Mouse (Mus musculus) limb, embryonic 12.5 days (tissue): ENCODE measurements around the gene Rnf41. TPM values are rescaled to one million over a fixed set of nuclear protein-coding genes. Genes with fewer than 3 reads are reported as not detected.
A peak's percentile ranks its signal among the peaks of the same experiment; 100 is the strongest.

Experiments used
- ATAC-seq: fragments of 200-750 bp; cut with Nextera tagmentation; 2 replicates; pipeline ENCODE4 v1.8.0; 2017; ENCODE audit warnings: low read depth, moderate TSS enrichment; ENCODE audit not compliant: insufficient number of reproducible peaks, insufficient read depth, low FRiP score, low TSS enrichment
- H3K27ac ChIP-seq: fragments of 300-500 bp; sonication (generic); 2 replicates; pipeline ENCODE4 v1.5.1; 2016; ENCODE audit warnings: mild to moderate bottlenecking, moderate library complexity
- H3K27me3 ChIP-seq: fragments of 300-500 bp; sonication (generic); 2 replicates; pipeline ENCODE4 v1.6.1; 2016; ENCODE audit warnings: mild to moderate bottlenecking, moderate library complexity
- H3K36me3 ChIP-seq: fragments of 300-500 bp; sonication (generic); 2 replicates; pipeline ENCODE4 v1.6.1; 2016; ENCODE audit warnings: mild to moderate bottlenecking, moderate library complexity
- H3K4me1 ChIP-seq: fragments of 300-500 bp; sonication (generic); replicated peaks from 2 replicates; pipeline ENCODE4 v1.6.1; 2016
- H3K4me2 ChIP-seq: fragments of 300-500 bp; sonication (generic); 2 replicates; pipeline ENCODE4 v1.6.1; 2016; ENCODE audit warnings: mild to moderate bottlenecking, moderate library complexity
- H3K4me3 ChIP-seq: fragments of 300-500 bp; sonication (generic); replicated peaks from 2 replicates; pipeline ENCODE4 v1.5.1; 2016; ENCODE audit warnings: mild to moderate bottlenecking
- H3K9ac ChIP-seq: fragments of 300-500 bp; sonication (generic); replicated peaks from 2 replicates; pipeline ENCODE4 v1.6.1; 2016; ENCODE audit warnings: mild to moderate bottlenecking, moderate library complexity
- H3K9me3 ChIP-seq: fragments of 300-500 bp; sonication (generic); 2 replicates; pipeline ENCODE4 v1.6.1; 2016; ENCODE audit warnings: mild to moderate bottlenecking, moderate library complexity
- WGBS: fragments of 180-500 bp; shearing (Covaris S2); methylation state at CpG from one replicate; pipeline ENCODE4 v1.1.7; 2016; 5-methylcytosine and 5-hydroxymethylcytosine counted together
- polyA plus RNA-seq: library from polyadenylated mRNA; unstranded; fragments of >200 nt; fragmentation: Nextera tagmentation; extraction: Ambion mirVana; gene quantifications from 2 replicates; pipeline ENCODE4 v1.2.1, GENCODE M21; 2016

Rnf41 gene
- polyA plus RNA-seq, 1 experiment from 2014 or later = 42.5 TPM

GRCm38 (mm10) chr10:128385902-128386301 lies 25.6 kb upstream of the Rnf41 start:
- 0 out of 2 replicates have a peak, but pooled peaks have one; percentile 53 for ATAC-seq
- no peaks in the 10 kb centered on the region for H3K27me3 ChIP-seq
- H3K4me2 ChIP-seq = no peak overlapping the region
- H3K4me3 ChIP-seq = no peak overlapping the region
- H3K9ac ChIP-seq = no peak overlapping the region
- H3K27ac ChIP-seq = no peak overlapping the region
- 89% methylated on average over 7 of the region's 7 CpGs for WGBS
- no peaks in the 10 kb centered on the region for H3K9me3 ChIP-seq
- no peaks in the 10 kb centered on the region for H3K4me1 ChIP-seq
- peaks cover 99% of the 10 kb centered on the region for H3K36me3 ChIP-seq

- Histone ChIP-seq H3K27me3 (no peaks in the 10 kb centered on the region), H3K9me3 (no peaks in the 10 kb centered on the region), H3K4me2 (no peak overlapping the region), H3K36me3 (peaks cover 100% of the 10 kb centered on the region), H3K4me3 (no peak overlapping the region), H3K9ac (no peak overlapping the region), H3K27ac (no peak overlapping the region), H3K4me1 (no peaks in the 10 kb centered on the region)
- 94% methylated on average over 14 of the region's 14 CpGs for WGBS
- ATAC-seq = no peak
Measured at GRCm38 (mm10) chr10:128388941-128389340, 22.5 kb upstream of the Rnf41 start.

GRCm38 (mm10) chr10:128389570-128389969 lies 21.9 kb upstream of the Rnf41 start:
- no peak overlapping the region for H3K9ac ChIP-seq
- 84% methylated on average over 6 of the region's 6 CpGs for WGBS
- H3K4me2 ChIP-seq = no peak overlapping the region
- H3K9me3 ChIP-seq = no peaks in the 10 kb centered on the region
- H3K36me3 ChIP-seq = peaks cover 100% of the 10 kb centered on the region
- H3K27ac ChIP-seq = no peak overlapping the region
- no peaks in the 10 kb centered on the region for H3K27me3 ChIP-seq
- H3K4me3 ChIP-seq = no peak overlapping the region
- ATAC-seq = no peak
- H3K4me1 ChIP-seq = no peaks in the 10 kb centered on the region

- no peak for ATAC-seq
- 92% methylated on average over 12 of the region's 12 CpGs for whole genome bisulfite sequencing
Measured at GRCm38 (mm10) chr10:128390366-128390765, 21.1 kb upstream of the Rnf41 start.

DNA sequence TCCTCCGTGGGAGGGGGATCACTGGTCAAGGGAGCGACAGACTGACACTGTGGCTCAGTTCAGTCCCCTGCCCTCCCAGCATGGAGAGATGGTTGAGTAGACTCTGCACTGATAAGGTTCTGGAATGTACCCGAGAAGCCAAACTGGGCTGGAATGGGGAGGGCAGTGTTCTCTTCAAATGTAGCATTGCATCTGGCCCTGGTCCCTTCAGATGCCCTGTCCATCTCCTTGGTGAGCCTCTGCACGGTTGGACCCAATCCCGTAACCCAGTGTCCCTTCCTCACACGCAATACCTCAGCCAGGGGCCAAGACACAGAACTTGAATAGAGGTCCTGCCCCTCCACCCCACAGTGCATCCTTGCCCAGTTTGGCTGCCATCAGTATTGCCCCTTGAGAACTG lies 19.6 kb upstream of the Rnf41 start:
- H3K4me3 ChIP-seq = no peak overlapping the region
- peaks cover 100% of the 10 kb centered on the region for H3K36me3 ChIP-seq
- 83% methylated on average over 6 of the region's 6 CpGs for WGBS
- no peak overlapping the region for H3K9ac ChIP-seq
- H3K4me2 ChIP-seq = no peak overlapping the region
- no peaks in the 10 kb centered on the region for H3K9me3 ChIP-seq
- no peak overlapping the region for H3K27ac ChIP-seq
- no peaks in the 10 kb centered on the region for H3K27me3 ChIP-seq
- H3K4me1 ChIP-seq = no peaks in the 10 kb centered on the region
- ATAC-seq = no peak

More at GRCm38 (mm10) chr10:128390366-128390765, 21.1 kb upstream of the Rnf41 start:
- no peaks in the 10 kb centered on the region for H3K4me1 ChIP-seq
- peaks cover 100% of the 10 kb centered on the region for H3K36me3 ChIP-seq
- H3K4me3 ChIP-seq = no peak overlapping the region
- no peak overlapping the region for H3K4me2 ChIP-seq
- H3K9ac ChIP-seq = no peak overlapping the region; the same call in 1 of the 2 replicates
- H3K9me3 ChIP-seq = no peaks in the 10 kb centered on the region
- H3K27ac ChIP-seq = no peak overlapping the region
- no peaks in the 10 kb centered on the region for H3K27me3 ChIP-seq

- H3K9me3 ChIP-seq = no peaks in the 10 kb centered on the region
- H3K4me3 ChIP-seq = no peak overlapping the region
- no peak overlapping the region for H3K9ac ChIP-seq
- ATAC-seq = no peak
- WGBS = 62% methylated on average over 11 of the region's 11 CpGs
- no peaks in the 10 kb centered on the region for H3K27me3 ChIP-seq
- no peak overlapping the region for H3K4me2 ChIP-seq
- H3K36me3 ChIP-seq = peaks cover 71% of the 10 kb centered on the region
- H3K4me1 ChIP-seq = peaks cover 15% of the 10 kb centered on the region
- H3K27ac ChIP-seq = no peak overlapping the region
Measured at GRCm38 (mm10) chr10:128396017-128396673, 15.3 kb upstream of the Rnf41 start.

GRCm38 (mm10) chr10:128396716-128397264 lies 14.7 kb upstream of the Rnf41 start:
- Histone ChIP-seq H3K27ac (no peak overlapping the region), H3K9ac (no peak overlapping the region; the same call in 1 of the 2 replicates), H3K9me3 (no peaks in the 10 kb centered on the region), H3K4me2 (no peak overlapping the region), H3K4me3 (no peak overlapping the region), H3K27me3 (no peaks in the 10 kb centered on the region), H3K4me1 (peaks cover 16% of the 10 kb centered on the region), H3K36me3 (peaks cover 64% of the 10 kb centered on the region)
- WGBS = 73% methylated on average over 10 of the region's 10 CpGs
- no peak for ATAC-seq

DNA sequence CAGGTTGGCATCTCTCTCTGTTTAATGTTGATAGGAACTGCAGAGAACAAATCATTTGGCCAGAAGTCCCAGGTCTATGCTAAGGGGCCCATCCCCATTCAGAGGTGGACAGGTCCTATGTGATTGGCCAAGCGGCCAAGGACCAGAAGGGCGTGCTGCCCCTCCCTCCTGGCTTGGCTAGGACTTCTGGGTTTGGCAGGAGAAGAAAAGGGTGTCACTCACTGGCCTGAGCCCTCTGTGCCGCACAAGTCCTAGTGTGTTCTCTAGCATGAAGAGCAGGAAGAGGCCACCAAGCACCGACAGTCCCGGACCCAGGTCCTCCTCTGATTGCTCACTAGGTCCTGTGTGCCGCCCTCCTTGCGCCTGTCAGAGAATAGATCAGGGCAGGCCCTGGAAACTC lies 14.0 kb upstream of the Rnf41 start:
- no peak for ATAC-seq
- Histone ChIP-seq H3K9me3 (no peaks in the 10 kb centered on the region), H3K27me3 (no peaks in the 10 kb centered on the region), H3K4me3 (no peak overlapping the region), H3K36me3 (peaks cover 58% of the 10 kb centered on the region), H3K27ac (no peak overlapping the region), H3K4me2 (no peak overlapping the region), H3K9ac (0 out of 2 replicates have a peak overlapping the region, but pooled peaks have one; percentile 18), H3K4me1 (peaks cover 16% of the 10 kb centered on the region)
- WGBS = 71% methylated on average over 7 of the region's 7 CpGs

- WGBS = 23% methylated on average over 5 of the region's 5 CpGs
Measured at GRCm38 (mm10) chr10:128400338-128400737, 11.1 kb upstream of the Rnf41 start.

DNA sequence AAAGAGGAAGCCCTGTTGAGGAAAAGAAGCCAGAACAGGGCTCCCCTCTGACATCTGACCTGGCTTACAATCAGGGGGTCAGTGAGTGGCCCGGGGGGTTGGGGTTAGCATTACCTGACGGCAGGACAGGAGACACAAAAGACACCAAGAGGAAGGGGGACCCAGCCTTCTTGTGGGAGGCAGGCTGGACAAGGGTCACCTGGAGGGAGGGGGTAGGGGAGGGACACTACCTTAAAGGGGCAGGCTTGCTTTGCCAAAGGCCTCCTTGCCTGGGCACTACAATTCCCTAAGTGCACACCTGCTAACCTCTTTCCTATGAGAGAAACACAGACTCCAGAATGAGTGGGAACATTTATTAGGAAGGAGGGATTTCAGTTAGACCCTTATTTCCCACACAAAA lies 10.4 kb upstream of the Rnf41 start, which contains the start of gene Slc39a5:
TSS of gene Slc39a5 (minus strand) at position 174 of the 400 bp plus-strand sequence.
- Histone ChIP-seq H3K36me3 (peaks cover 32% of the 10 kb centered on the region), H3K27ac (no peak within 1 kb of the TSS), H3K4me1 (peaks cover 16% of the 10 kb centered on the region), H3K4me2 (peak within 1 kb of the TSS; percentile 2; the same call in 1 of the 2 replicates), H3K9me3 (no peaks in the 10 kb centered on the region), H3K27me3 (no peaks in the 10 kb centered on the region), H3K9ac (peak within 1 kb of the TSS; percentile 18; the same call in 1 of the 2 replicates), H3K4me3 (no peak within 1 kb of the TSS)
- no peak for ATAC-seq
- 25% methylated on average over 2 of the region's 2 CpGs for WGBS

More at GRCm38 (mm10) chr10:128400338-128400737, 11.1 kb upstream of the Rnf41 start:
- H3K27ac ChIP-seq = no peak overlapping the region
- no peak overlapping the region for H3K9ac ChIP-seq
- ATAC-seq = no peak
- peaks cover 16% of the 10 kb centered on the region for H3K4me1 ChIP-seq
- no peaks in the 10 kb centered on the region for H3K9me3 ChIP-seq
- peaks cover 33% of the 10 kb centered on the region for H3K36me3 ChIP-seq
- H3K4me2 ChIP-seq = peak overlapping the region; percentile 2; the same call in 1 of the 2 replicates
- H3K4me3 ChIP-seq = no peak overlapping the region
- H3K27me3 ChIP-seq = no peaks in the 10 kb centered on the region

GRCm38 (mm10) chr10:128401638-128402037 lies 9.8 kb upstream of the Rnf41 start:
- Histone ChIP-seq H3K27ac (no peak overlapping the region), H3K4me3 (no peak overlapping the region), H3K9me3 (no peaks in the 10 kb centered on the region), H3K4me1 (peaks cover 16% of the 10 kb centered on the region), H3K36me3 (peaks cover 32% of the 10 kb centered on the region), H3K4me2 (no peak overlapping the region), H3K9ac (no peak overlapping the region), H3K27me3 (no peaks in the 10 kb centered on the region)
- ATAC-seq = no peak
- 81% methylated on average over 9 of the region's 9 CpGs for WGBS
